Mouse (Mus musculus) cortical plate, adult 2 months (tissue): ENCODE measurements around the gene B4galnt3. TPM values are rescaled to one million over a fixed set of nuclear protein-coding genes. Genes with fewer than 3 reads are reported as not detected.

Experiments
- H3K27ac ChIP-seq: fragments of 200-500 bp; 2 replicates; pipeline ENCODE4 v1.5.1; 2012; ENCODE audit warnings: low read length, control low read depth, inconsistent platforms; ENCODE audit not compliant: insufficient read depth
- H3K4me1 ChIP-seq: fragments of 200-500 bp; 2 replicates; pipeline ENCODE4 v1.6.1; 2011; ENCODE audit warnings: low read length; ENCODE audit not compliant: control insufficient read depth, insufficient read depth
- H3K4me3 ChIP-seq: fragments of 200-500 bp; 2 replicates; pipeline ENCODE4 v1.5.1; 2011; ENCODE audit warnings: mild to moderate bottlenecking, low read length, control low read depth; ENCODE audit not compliant: insufficient read depth
- CTCF ChIP-seq: fragments of 200-500 bp; IDR thresholded peaks from 2 replicates; pipeline ENCODE4 v1.5.1; 2011; ENCODE audit warnings: mild to moderate bottlenecking, control low read depth, low read length; ENCODE audit not compliant: insufficient read depth; ENCODE audit errors: extremely low read depth
- POLR2A ChIP-seq: fragments of 200-500 bp; IDR thresholded peaks from 2 replicates; pipeline ENCODE4 v1.6.1; 2011; ENCODE audit warnings: mild to moderate bottlenecking, low read length, control low read depth; ENCODE audit not compliant: insufficient read depth; ENCODE audit errors: extremely low read depth
- polyA plus RNA-seq: library from polyadenylated mRNA; depleted of rRNA; stranded (reverse); fragments of >200 nt; gene quantifications from 2 replicates; pipeline ENCODE4 v1.2.3, GENCODE M21; 2012

The B4galnt3 gene
- polyA plus RNA-seq, 1 experiment, result 0.58 TPM

GRCm38 (mm10) chr6:120201956-120202355, 92.4 kb downstream of the B4galnt3 start:
- Histone ChIP-seq H3K27ac (no peak overlapping the region), H3K4me1 (no peaks in the 10 kb centered on the region), H3K4me3 (no peak overlapping the region)
- TF ChIP-seq CTCF, result no peak
- TF ChIP-seq POLR2A, result no peak

- Histone ChIP-seq H3K4me1 (no peaks in the 10 kb centered on the region), H3K27ac (no peak overlapping the region)
- TF ChIP-seq POLR2A, result no peak
- TF ChIP-seq CTCF, result no peak
Measured at GRCm38 (mm10) chr6:120199638-120200394, 94.5 kb downstream of the B4galnt3 start.

GRCm38 (mm10) chr6:120197964-120198363, 96.4 kb downstream of the B4galnt3 start:
- no peaks in the 10 kb centered on the region for H3K4me1 ChIP-seq
- TF ChIP-seq CTCF (peak; percentile 86), POLR2A (no peak)
- H3K4me3 ChIP-seq, result no peak overlapping the region
- H3K27ac ChIP-seq, result no peak overlapping the region

More at GRCm38 (mm10) chr6:120199638-120200394, 94.5 kb downstream of the B4galnt3 start:
- no peak overlapping the region for H3K4me3 ChIP-seq

GRCm38 (mm10) chr6:120196837-120197236, 97.5 kb downstream of the B4galnt3 start:
- Histone ChIP-seq H3K27ac (no peak overlapping the region), H3K4me3 (no peak overlapping the region)
- TF ChIP-seq POLR2A, result no peak
- TF ChIP-seq CTCF, result peak; percentile 39

GRCm38 (mm10) chr6:120194963-120195362, 99.4 kb downstream of the B4galnt3 start:
- no peak overlapping the region for H3K27ac ChIP-seq
- TF ChIP-seq POLR2A (no peak), CTCF (no peak)
- no peak overlapping the region for H3K4me3 ChIP-seq
- H3K4me1 ChIP-seq, result no peaks in the 10 kb centered on the region

More at GRCm38 (mm10) chr6:120196837-120197236, 97.5 kb downstream of the B4galnt3 start:
- H3K4me1 ChIP-seq, result no peaks in the 10 kb centered on the region

- Histone ChIP-seq H3K4me3 (no peak overlapping the region), H3K4me1 (no peaks in the 10 kb centered on the region), H3K27ac (no peak overlapping the region)
- no peak for TF ChIP-seq CTCF
- TF ChIP-seq POLR2A, result no peak
Measured at GRCm38 (mm10) chr6:120194305-120194704, 100.1 kb downstream of the B4galnt3 start.

- TF ChIP-seq CTCF, result no peak
- no peak for TF ChIP-seq POLR2A
- H3K27ac ChIP-seq, result no peak overlapping the region
- no peak overlapping the region for H3K4me3 ChIP-seq
- no peaks in the 10 kb centered on the region for H3K4me1 ChIP-seq
Measured at GRCm38 (mm10) chr6:120193793-120194192, 100.6 kb downstream of the B4galnt3 start.

GRCm38 (mm10) chr6:120193174-120193573, 101.2 kb downstream of the B4galnt3 start:
- Histone ChIP-seq H3K27ac (no peak overlapping the region), H3K4me3 (no peak overlapping the region), H3K4me1 (no peaks in the 10 kb centered on the region)
- peak; percentile 94 for TF ChIP-seq CTCF
- no peak for TF ChIP-seq POLR2A

GRCm38 (mm10) chr6:120192211-120192870, 102.0 kb downstream of the B4galnt3 start:
- Histone ChIP-seq H3K4me1 (no peaks in the 10 kb centered on the region), H3K27ac (no peak overlapping the region; the same call in 1 of the 2 replicates)
- TF ChIP-seq CTCF (no peak), POLR2A (no peak)

More at GRCm38 (mm10) chr6:120192211-120192870, 102.0 kb downstream of the B4galnt3 start:
- H3K4me3 ChIP-seq, result no peak overlapping the region
